Comparison of ENCODE assay signal across 8 mouse cellular contexts in the genomic region with DNA sequence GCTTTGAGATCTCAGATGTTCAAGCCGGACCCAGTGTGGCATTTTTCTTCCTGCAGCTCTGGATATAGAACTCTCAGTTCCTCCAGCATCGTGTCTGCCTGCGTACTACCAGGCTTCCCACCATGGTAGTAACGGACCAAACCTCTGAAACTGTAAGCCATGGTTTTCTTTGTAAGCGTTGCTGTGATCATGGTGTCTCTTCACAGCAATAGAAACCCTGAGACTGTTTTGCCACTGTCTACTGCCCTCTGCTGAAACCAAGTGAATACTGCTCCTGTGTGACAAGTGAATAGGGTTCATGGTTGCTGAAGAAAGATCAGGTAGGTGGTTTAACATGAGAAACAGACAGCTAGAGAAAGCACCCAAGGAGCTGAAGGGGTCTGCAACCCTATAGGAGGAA. TPM values are rescaled to one million over a fixed set of nuclear protein-coding genes. Genes with fewer than 3 reads are reported as not detected.
DNase-seq lines count a peak whose midpoint lies in the region; ATAC-seq and TF ChIP-seq lines count a peak whose summit lies in the region.
"Had no signal": no experiment of that assay in that cellular context is flagged by ENCODE, and none has a peak within 500 bp of the region (broad histone marks: within the 10 kb centered on the region; RNA-seq: fewer than 3 reads in every experiment).

No protein-coding gene starts in this region.

- peak; percentile 55; the same call in 1 of the 2 replicates for TF ChIP-seq CTCF in brain, embryonic 14.5 days (IDR thresholded peaks at IDR 0.05; ENCODE audit: borderline replicate concordance, extremely low read depth, insufficient read depth, insufficient read length)
- peak; percentile 86 for TF ChIP-seq CTCF in kidney, postnatal 0 days (IDR thresholded peaks at IDR 0.05; ENCODE audit: low read depth)

- H3K36me3 ChIP-seq in kidney, postnatal 0 days (ENCODE audit: insufficient read depth, low read length) = no peaks in the 10 kb centered on the region
- H3K36me3 ChIP-seq in forebrain, embryonic 16.5 days (ENCODE audit: control insufficient read depth, insufficient read depth) = no peaks in the 10 kb centered on the region

- H3K4me3 ChIP-seq in kidney, postnatal 0 days (replicated peaks; ENCODE audit: low read depth, low read length) = no peak overlapping the region
- H3K4me3 ChIP-seq in forebrain, embryonic 16.5 days (replicated peaks; ENCODE audit: low read length) = no peak overlapping the region

- no peak for TF ChIP-seq POLR2A in brain, embryonic 14.5 days (IDR thresholded peaks at IDR 0.05; ENCODE audit: borderline replicate concordance, extremely low read depth, insufficient read depth, insufficient read length, poor library complexity, severe bottlenecking)

- no peaks in the 10 kb centered on the region for H3K27me3 ChIP-seq in kidney, postnatal 0 days (ENCODE audit: insufficient read depth, low read length)
- H3K27me3 ChIP-seq in forebrain, embryonic 16.5 days (replicated peaks; ENCODE audit: control insufficient read depth, insufficient read depth, low read length) = no peaks in the 10 kb centered on the region

- ATAC-seq in kidney, postnatal 0 days (replicated peaks; ENCODE audit: low FRiP score, low read depth) = no peak
- peak; percentile 70 for ATAC-seq in megakaryocyte, adult 5-6 weeks (ENCODE audit: poor library complexity, severe bottlenecking)
- no peak for ATAC-seq in forebrain, embryonic 16.5 days

- H3K9ac ChIP-seq in kidney, postnatal 0 days (ENCODE audit: low read depth, low read length) = no peak overlapping the region
- no peak overlapping the region for H3K9ac ChIP-seq in forebrain, embryonic 16.5 days (replicated peaks; ENCODE audit: low read depth, low read length)

- H3K9me3 ChIP-seq in kidney, postnatal 0 days (replicated peaks; ENCODE audit: low read length) = no peaks in the 10 kb centered on the region
- no peaks in the 10 kb centered on the region for H3K9me3 ChIP-seq in forebrain, embryonic 16.5 days (ENCODE audit: control insufficient read depth, low read length)

- DNase-seq in left cerebral cortex, adult 11 months (ENCODE audit: low spot score) = peak; percentile 18
- DNase-seq in left cerebral cortex, adult 8-10 months (ENCODE audit: low spot score in 2 of 2) = no peak
- peak; percentile 17 for DNase-seq in MN1 (ENCODE audit: low spot score)
- DNase-seq in brain, embryonic 14.5 days (ENCODE audit: low read depth) = peak; percentile 49
- peak; percentile 73 for DNase-seq in kidney, postnatal 0 days (ENCODE audit: low spot score)

- no peak overlapping the region for H3K27ac ChIP-seq in kidney, postnatal 0 days
- H3K27ac ChIP-seq in forebrain, embryonic 16.5 days (ENCODE audit: low read length) = no peak overlapping the region

- H3K4me1 ChIP-seq in kidney, postnatal 0 days (replicated peaks; ENCODE audit: insufficient read depth, low read length) = no peaks in the 10 kb centered on the region
- H3K4me1 ChIP-seq in forebrain, embryonic 16.5 days (replicated peaks; ENCODE audit: control insufficient read depth, insufficient read depth, low read length) = no peaks in the 10 kb centered on the region

- H3K4me2 ChIP-seq in kidney, postnatal 0 days (ENCODE audit: low read length) = no peak overlapping the region
- no peak overlapping the region for H3K4me2 ChIP-seq in forebrain, embryonic 16.5 days (ENCODE audit: low read length)

- 66% methylated on average over 5 of the region's 5 CpGs for WGBS in kidney, postnatal 0 days
- 62% methylated on average over 5 of the region's 5 CpGs for WGBS in forebrain, embryonic 16.5 days

RNA-seq across cellular contexts. Expression of a gene that starts 16.2 kb away (rescaled TPM):
- 10 to 100 TPM in 2 of 4 experiments, 1 to 10 TPM in 2; 4.8 to 24.1 (median 10.7) TPM for total RNA-seq in left cerebral cortex, adult 8-10 months (2022)
- 0.86 and 1.4 TPM in 2 replicates for polyA plus RNA-seq in brain, embryonic 14.5 days (2012; rRNA removed)
- 6.4 and 8.0 TPM in 2 replicates for polyA plus RNA-seq in kidney, postnatal 0 days (2015; fragmentation: Nextera tagmentation; extraction: Ambion mirVana)
- 226 and 271 TPM in 2 replicates for total RNA-seq in megakaryocyte, adult 5-6 weeks (2015)
- total RNA-seq in megakaryocyte, adult 5-6 weeks (2017) = 174 and 196 TPM in 2 replicates
- polyA plus RNA-seq in forebrain, embryonic 16.5 days (2015; fragmentation: Nextera tagmentation; extraction: Ambion mirVana) = 0.63 and 1.7 TPM in 2 replicates

RNA-seq across cellular contexts. Expression of a gene that starts 26.2 kb away (rescaled TPM):
- total RNA-seq in left cerebral cortex, adult 8-10 months (2022) = under 1 TPM in 3 of 4 experiments, not detected in 1; 0.30 to 0.72 (median 0.43) TPM
- polyA plus RNA-seq in brain, embryonic 14.5 days (2012; rRNA removed) = 0.34 and 0.38 TPM in 2 replicates
- polyA plus RNA-seq in kidney, postnatal 0 days (2015; fragmentation: Nextera tagmentation; extraction: Ambion mirVana) = 2.0 and 2.3 TPM in 2 replicates
- 34.6 and 34.8 TPM in 2 replicates for total RNA-seq in megakaryocyte, adult 5-6 weeks (2015)
- total RNA-seq in megakaryocyte, adult 5-6 weeks (2017) = 30.0 and 47.4 TPM in 2 replicates
- polyA plus RNA-seq in forebrain, embryonic 16.5 days (2015; fragmentation: Nextera tagmentation; extraction: Ambion mirVana) = 0.22 and 0.32 TPM in 2 replicates
- polyA plus RNA-seq: testis, adult 2 months had no signal

Comparison
In these comparisons a context has a peak if more than half of its experiments do, and no peak if none do; other contexts are left out.
1. DNase-seq: peak in left cerebral cortex, adult 11 months (single experiment), MN1 (single experiment), brain, embryonic 14.5 days (single experiment) and kidney, postnatal 0 days (single experiment); none in left cerebral cortex, adult 8-10 months (0 of 2).